Mouse (Mus musculus) embryonic fibroblast, embryonic 13.5 days (primary cell): ENCODE results near the gene Adat3.

ENCODE experiments used
- CTCF ChIP-seq: IDR thresholded peaks from 2 replicates; pipeline ENCODE4 v1.5.1; 2011; ENCODE audit warnings: mild to moderate bottlenecking, control low read depth, low read length, moderate library complexity, borderline replicate concordance; ENCODE audit not compliant: insufficient read depth
- POLR2A ChIP-seq: IDR thresholded peaks from 2 replicates; pipeline ENCODE4 v1.6.1; 2011; ENCODE audit warnings: low read depth, mild to moderate bottlenecking, control low read depth, low read length, moderate library complexity

- TF ChIP-seq CTCF (no peak), POLR2A (no peak)
These were observed 11.1 kb downstream of the Adat3 start for GRCm38 (mm10) chr10:80613821-80614220.
